Mouse (Mus musculus) neural tube, embryonic 11.5 days (tissue): ENCODE measurements at regions not wholly inside any gene's neighbourhood (a gene's known extent, or its start where the extent isn't known, plus 50 kb on each side); places are given as distances from the start of the nearest gene placed in this dataset.

Source experiments
- ATAC-seq: fragments of 200-750 bp; cut with Nextera tagmentation; 2 replicates; pipeline ENCODE4 v1.8.0; 2017; ENCODE audit warnings: moderate number of reproducible peaks, mild to moderate bottlenecking, moderate TSS enrichment, moderate library complexity; ENCODE audit not compliant: insufficient read depth, low FRiP score, low TSS enrichment
- DNase-seq: peaks from one replicate; pipeline ENCODE4 v3.0.0-alpha.2; 2015; ENCODE audit warnings: low spot score
- H3K27ac ChIP-seq: fragments of 300-500 bp; sonication (generic); 2 replicates; pipeline ENCODE4 v1.5.1; 2014; ENCODE audit warnings: low read depth, mild to moderate bottlenecking, low read length
- H3K27me3 ChIP-seq: fragments of 300-500 bp; sonication (generic); 2 replicates; pipeline ENCODE4 v1.6.1; 2014; ENCODE audit warnings: mild to moderate bottlenecking, low read length, mixed read lengths; ENCODE audit not compliant: control insufficient read depth, insufficient read depth
- H3K36me3 ChIP-seq: fragments of 300-500 bp; sonication (generic); 2 replicates; pipeline ENCODE4 v1.6.1; 2014; ENCODE audit warnings: mild to moderate bottlenecking, low read length, moderate library complexity, mixed read lengths; ENCODE audit not compliant: control insufficient read depth, insufficient read depth
- H3K4me1 ChIP-seq: fragments of 300-500 bp; sonication (generic); 2 replicates; pipeline ENCODE4 v1.6.1; 2014; ENCODE audit warnings: low read length, mixed read lengths; ENCODE audit not compliant: control insufficient read depth, insufficient read depth
- H3K4me2 ChIP-seq: fragments of 300-500 bp; sonication (generic); 2 replicates; pipeline ENCODE4 v1.6.1; 2014; ENCODE audit warnings: low read depth, mild to moderate bottlenecking, moderate library complexity
- H3K4me3 ChIP-seq: fragments of 300-500 bp; sonication (generic); 2 replicates; pipeline ENCODE4 v1.5.1; 2014; ENCODE audit warnings: low read depth, low read length
- H3K9ac ChIP-seq: fragments of 300-500 bp; sonication (generic); 2 replicates; pipeline ENCODE4 v1.6.1; 2014; ENCODE audit warnings: mild to moderate bottlenecking, low read length
- H3K9me3 ChIP-seq: fragments of 300-500 bp; sonication (generic); 2 replicates; pipeline ENCODE4 v1.6.1; 2016; ENCODE audit warnings: low read length; ENCODE audit not compliant: control insufficient read depth
- WGBS: fragments of 180-500 bp; shearing (Covaris S2); extraction: QIAGEN DNeasy Blood & Tissue Kit; methylation state at CpG from one replicate; pipeline ENCODE4 v1.1.7; 2014; 5-methylcytosine and 5-hydroxymethylcytosine counted together

DNA sequence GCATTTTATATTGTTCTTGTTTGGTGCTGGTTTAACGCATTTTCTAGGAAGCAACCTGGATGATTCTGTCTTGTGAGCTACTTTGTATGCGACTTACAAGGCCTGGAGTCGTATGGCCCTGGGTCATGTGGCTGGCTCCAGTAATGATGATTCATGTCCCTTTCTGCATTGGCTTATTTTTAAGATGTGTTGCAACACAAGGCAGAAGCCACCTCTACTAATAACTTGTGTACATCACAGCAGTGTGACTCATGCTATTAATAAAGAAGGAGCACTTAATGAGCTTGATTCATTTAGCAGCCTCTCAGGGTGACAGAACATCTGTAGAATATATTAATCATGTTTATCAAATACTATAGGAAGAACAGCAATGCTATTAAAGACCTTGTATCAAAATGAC is 84.0 kb downstream of the Slc5a7 start:
- Histone ChIP-seq H3K36me3 (no peaks in the 10 kb centered on the region), H3K27ac (no peak overlapping the region), H3K9ac (no peak overlapping the region), H3K4me1 (no peaks in the 10 kb centered on the region), H3K9me3 (no peaks in the 10 kb centered on the region), H3K27me3 (no peaks in the 10 kb centered on the region), H3K4me3 (no peak overlapping the region), H3K4me2 (no peak overlapping the region)
- DNase-seq (no peak), ATAC-seq (no peak)
- WGBS: 82% methylated on average over 3 of the region's 3 CpGs

DNA sequence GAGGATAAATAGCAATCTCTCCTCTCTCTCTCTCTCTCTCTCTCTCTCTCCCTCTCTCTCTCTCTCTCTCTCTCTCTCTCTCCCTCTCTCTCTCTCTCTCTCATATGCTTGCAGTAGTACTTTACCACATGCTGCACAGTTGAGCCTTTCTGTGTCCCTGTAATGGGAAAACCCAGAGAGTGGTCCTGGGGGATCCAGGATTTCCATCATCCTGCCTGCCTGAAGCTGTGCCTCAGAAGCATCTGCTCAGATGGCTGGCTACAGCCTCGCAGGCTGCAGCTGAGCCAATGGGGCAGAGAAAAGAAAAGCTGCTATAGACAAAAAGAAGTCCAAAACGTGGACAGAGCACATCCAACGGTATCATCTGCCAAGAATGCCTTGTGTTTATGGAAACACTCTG is 97.1 kb downstream of the Slc5a7 start:
- H3K9ac ChIP-seq: no peak overlapping the region
- no peak overlapping the region for H3K4me3 ChIP-seq
- H3K4me1 ChIP-seq: no peaks in the 10 kb centered on the region
- H3K36me3 ChIP-seq: no peaks in the 10 kb centered on the region
- ATAC-seq (no peak; the same call in 1 of the 2 replicates), DNase-seq (no peak)
- no peaks in the 10 kb centered on the region for H3K27me3 ChIP-seq
- no peak overlapping the region for H3K4me2 ChIP-seq
- no peaks in the 10 kb centered on the region for H3K9me3 ChIP-seq
- H3K27ac ChIP-seq: no peak overlapping the region
- WGBS: 60% methylated on average over 3 of the region's 3 CpGs

DNA sequence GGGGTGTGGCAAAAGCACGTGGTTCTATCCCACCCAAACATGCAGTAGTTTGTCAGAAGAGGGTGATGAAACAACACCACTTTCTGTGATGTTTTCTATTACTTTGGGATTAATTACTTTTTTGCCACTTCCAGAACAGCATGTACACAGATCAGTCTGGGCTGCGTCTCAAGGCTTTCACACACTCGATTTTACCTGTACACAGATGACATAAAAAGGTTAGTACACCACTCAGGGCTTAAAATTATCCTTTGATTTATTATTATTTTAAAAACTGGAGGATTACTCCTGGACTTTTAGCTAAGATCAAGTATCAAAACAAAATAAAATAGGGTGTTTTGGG is 106.6 kb downstream of the Slc5a7 start:
- H3K4me2 ChIP-seq: no peak overlapping the region
- no peaks in the 10 kb centered on the region for H3K36me3 ChIP-seq
- no peak overlapping the region for H3K9ac ChIP-seq
- no peaks in the 10 kb centered on the region for H3K4me1 ChIP-seq
- WGBS: 70% methylated on average over 3 of the region's 3 CpGs
- ATAC-seq: no peak
- H3K27me3 ChIP-seq: no peaks in the 10 kb centered on the region
- H3K4me3 ChIP-seq: no peak overlapping the region
- H3K27ac ChIP-seq: no peak overlapping the region
- no peak for DNase-seq
- H3K9me3 ChIP-seq: no peaks in the 10 kb centered on the region

DNA sequence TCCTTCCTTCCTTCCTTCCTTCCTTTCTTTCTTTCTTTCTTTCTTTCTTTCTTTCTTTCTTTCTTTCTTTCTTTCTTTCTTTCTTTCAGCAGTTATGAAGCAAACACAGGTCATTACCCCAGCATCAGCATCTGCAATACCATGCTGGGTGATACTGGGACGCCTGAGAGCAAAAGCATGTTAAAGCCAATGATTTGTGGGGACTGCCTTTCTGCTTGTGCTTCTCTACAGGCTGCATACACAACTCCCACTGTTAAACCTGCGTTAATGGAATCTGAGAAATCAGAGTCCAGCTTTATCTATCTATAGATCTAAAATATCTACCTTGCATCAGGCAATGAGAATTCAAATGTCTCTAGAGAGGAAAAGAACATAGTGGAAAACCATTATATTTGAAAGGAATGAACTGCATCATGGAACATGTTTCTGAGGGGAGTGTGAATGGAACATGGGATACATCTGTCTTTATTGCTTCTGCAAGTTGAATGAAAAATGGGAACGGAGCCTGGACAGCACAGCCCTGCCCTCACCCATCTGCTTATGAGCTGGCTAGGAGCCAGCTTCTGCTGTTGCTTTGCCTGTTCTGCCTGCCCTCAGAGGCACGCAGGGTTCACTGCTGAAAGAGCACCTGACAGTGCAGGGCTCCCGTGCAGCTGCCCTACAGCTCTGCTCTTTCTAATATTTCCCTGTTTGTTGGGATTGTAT is 107.2 kb downstream of the Slc5a7 start:
- Histone ChIP-seq H3K27me3 (no peaks in the 10 kb centered on the region), H3K36me3 (no peaks in the 10 kb centered on the region), H3K4me2 (no peak overlapping the region), H3K27ac (no peak overlapping the region), H3K9ac (no peak overlapping the region), H3K4me3 (no peak overlapping the region), H3K9me3 (no peaks in the 10 kb centered on the region), H3K4me1 (no peaks in the 10 kb centered on the region)
- peak; percentile 19 for DNase-seq
- 60% methylated on average over 5 of the region's 5 CpGs for WGBS
- peak; percentile 60; the same call in 1 of the 2 replicates for ATAC-seq

DNA sequence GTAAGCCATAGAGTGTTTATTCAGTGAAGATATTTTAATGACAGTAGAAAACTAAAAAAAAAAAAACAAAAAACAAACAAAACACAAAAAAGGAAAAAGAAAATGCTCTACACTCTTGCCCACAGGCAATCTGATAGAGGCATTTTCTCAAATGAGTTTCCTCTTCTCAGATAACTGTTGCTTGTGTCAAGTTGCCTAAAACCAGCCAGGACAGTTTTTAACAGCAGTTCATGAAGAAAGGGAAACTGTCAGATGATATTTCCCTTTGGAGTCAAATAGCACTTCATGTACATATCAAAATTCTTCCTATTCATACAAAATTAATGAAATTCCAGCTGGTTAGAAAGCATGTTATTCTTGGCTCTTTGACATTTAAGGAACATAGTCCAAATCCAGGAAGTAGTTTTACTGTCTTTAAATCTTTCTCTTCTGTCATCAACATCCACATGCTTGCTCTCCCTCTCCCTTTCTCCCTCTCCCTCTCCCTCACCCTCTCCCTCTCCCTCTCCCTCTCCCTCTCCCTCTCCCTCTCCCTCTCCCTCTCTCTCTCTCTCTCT is 109.8 kb downstream of the Slc5a7 start:
- no peaks in the 10 kb centered on the region for H3K27me3 ChIP-seq
- no peaks in the 10 kb centered on the region for H3K36me3 ChIP-seq
- no peak overlapping the region for H3K4me3 ChIP-seq
- H3K4me1 ChIP-seq: no peaks in the 10 kb centered on the region
- DNase-seq: no peak
- no peaks in the 10 kb centered on the region for H3K9me3 ChIP-seq
- ATAC-seq: no peak
- H3K27ac ChIP-seq: no peak overlapping the region
- no peak overlapping the region for H3K4me2 ChIP-seq
- H3K9ac ChIP-seq: no peak overlapping the region

DNA sequence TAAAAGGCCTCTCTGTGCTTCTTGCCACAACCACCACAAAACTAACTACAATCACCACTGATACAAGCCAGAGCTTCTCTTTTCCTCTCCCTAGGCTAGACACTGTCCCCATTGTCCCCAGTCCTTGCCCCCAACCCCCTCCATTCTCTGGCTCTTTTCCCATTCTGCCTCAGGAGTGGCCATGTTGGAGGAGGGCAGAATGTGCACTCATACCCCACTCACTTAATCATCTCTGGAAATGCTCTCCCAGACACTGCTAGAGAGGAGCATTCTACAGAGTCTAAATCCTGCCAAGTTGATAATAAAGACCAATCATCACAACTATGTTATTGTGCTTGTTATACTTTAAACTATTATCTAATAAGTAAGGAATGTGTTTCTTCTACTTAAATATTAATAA is 116.8 kb downstream of the Slc5a7 start:
- Histone ChIP-seq H3K9ac (no peak overlapping the region), H3K4me3 (no peak overlapping the region)
- ATAC-seq: no peak

DNA sequence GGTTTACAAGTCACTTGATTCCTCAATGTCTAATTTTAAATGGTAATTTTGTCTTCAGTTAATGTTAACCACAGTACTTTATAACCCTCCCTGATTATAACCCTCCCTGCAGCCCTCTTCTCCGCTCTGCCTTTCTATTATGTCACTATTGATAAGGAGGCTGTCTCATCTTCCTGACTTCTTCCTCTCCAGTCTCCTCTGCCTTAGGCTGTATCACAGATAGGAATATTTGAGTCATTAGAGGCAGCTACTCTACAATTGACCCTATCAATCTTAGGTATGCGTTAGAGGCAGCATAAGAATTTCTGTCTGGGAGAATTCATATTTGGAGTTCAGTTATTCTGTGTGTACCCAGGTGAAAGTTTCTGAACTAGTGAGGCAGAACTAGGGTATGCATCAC is 118.3 kb downstream of the Slc5a7 start:
- Histone ChIP-seq H3K36me3 (no peaks in the 10 kb centered on the region), H3K4me3 (no peak overlapping the region), H3K9ac (no peak overlapping the region), H3K27me3 (no peaks in the 10 kb centered on the region), H3K9me3 (no peaks in the 10 kb centered on the region), H3K4me2 (no peak overlapping the region), H3K27ac (no peak overlapping the region), H3K4me1 (no peaks in the 10 kb centered on the region)
- ATAC-seq: no peak
- 90% methylated on average over 2 of the region's 2 CpGs for WGBS
- no peak for DNase-seq

More for the DNA sequence above, 116.8 kb downstream of the Slc5a7 start:
- DNase-seq: no peak
- Histone ChIP-seq H3K4me1 (no peaks in the 10 kb centered on the region), H3K36me3 (no peaks in the 10 kb centered on the region), H3K9me3 (no peaks in the 10 kb centered on the region), H3K27me3 (no peaks in the 10 kb centered on the region), H3K4me2 (no peak overlapping the region), H3K27ac (no peak overlapping the region)

DNA sequence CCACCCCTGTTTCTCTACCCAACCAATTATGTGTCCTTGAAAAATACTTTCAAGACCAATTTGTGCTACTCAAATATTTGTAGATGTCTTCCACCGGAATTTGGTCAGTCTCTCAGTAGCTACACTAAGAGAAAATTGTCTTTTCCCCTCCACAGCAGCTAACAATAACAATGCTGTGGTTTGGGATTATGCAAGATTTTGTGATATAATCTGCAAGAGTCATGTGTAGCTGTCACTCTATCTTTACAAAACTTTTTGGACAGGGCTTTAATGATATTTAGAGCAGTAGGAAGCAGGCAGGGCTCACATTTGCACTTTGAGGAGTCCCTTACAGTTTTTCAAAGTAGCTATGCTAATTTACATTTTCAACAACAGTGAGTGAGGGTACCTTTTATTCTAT is 128.1 kb downstream of the Slc5a7 start:
- ATAC-seq: no peak
- H3K9me3 ChIP-seq: no peaks in the 10 kb centered on the region
- no peak overlapping the region for H3K9ac ChIP-seq
- H3K4me2 ChIP-seq: no peak overlapping the region
- H3K36me3 ChIP-seq: no peaks in the 10 kb centered on the region
- WGBS: 78% methylated on average over 1 of the region's 1 CpGs
- H3K27me3 ChIP-seq: no peaks in the 10 kb centered on the region
- H3K4me1 ChIP-seq: no peaks in the 10 kb centered on the region
- no peak for DNase-seq
- H3K27ac ChIP-seq: no peak overlapping the region
- H3K4me3 ChIP-seq: no peak overlapping the region

DNA sequence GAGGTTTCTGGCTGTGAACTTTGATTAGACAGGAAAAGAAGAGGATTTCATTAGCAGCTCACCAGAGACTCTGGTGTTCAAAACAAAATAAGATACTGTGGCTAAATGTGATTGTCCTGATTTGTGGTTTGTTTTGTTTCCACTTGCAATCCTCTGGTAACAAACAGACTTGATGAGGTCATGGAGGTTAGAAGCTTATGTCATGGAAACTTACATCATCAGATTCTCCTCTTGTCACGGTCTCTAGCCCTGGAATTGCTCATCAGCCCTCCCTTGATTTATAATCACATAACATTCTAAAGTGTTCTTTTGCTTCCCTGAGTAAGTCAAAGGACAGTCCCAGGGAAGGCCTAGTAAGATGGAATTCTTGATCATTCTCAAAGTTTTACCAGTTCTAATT is 130.8 kb downstream of the Slc5a7 start:
- no peak for ATAC-seq
- H3K4me2 ChIP-seq: no peak overlapping the region
- no peak overlapping the region for H3K27ac ChIP-seq
- no peaks in the 10 kb centered on the region for H3K27me3 ChIP-seq
- H3K4me3 ChIP-seq: no peak overlapping the region
- no peak overlapping the region for H3K9ac ChIP-seq
- no peaks in the 10 kb centered on the region for H3K36me3 ChIP-seq
- DNase-seq: no peak
- 18% methylated on average over 1 of the region's 1 CpGs for WGBS
- no peaks in the 10 kb centered on the region for H3K9me3 ChIP-seq
- no peaks in the 10 kb centered on the region for H3K4me1 ChIP-seq
